Mouse (Mus musculus) kidney, adult 2 months (tissue): ENCODE measurements around the gene Olfr124.

Experiments used
- CTCF ChIP-seq: fragments of 200-500 bp; conservative IDR thresholded peaks from 2 replicates; pipeline ENCODE4 v1.5.1; 2011; ENCODE audit warnings: low read depth, mild to moderate bottlenecking, control low read depth, low read length, moderate library complexity, mixed read lengths; ENCODE audit not compliant: insufficient read depth, insufficient read length
- POLR2A ChIP-seq: fragments of 200-500 bp; IDR thresholded peaks from one replicate; pipeline ENCODE4 v1.6.1; 2011; ENCODE audit warnings: low read depth, low read length, control low read depth

- TF ChIP-seq CTCF: no peak
- TF ChIP-seq POLR2A: no peak
Measured at GRCm38 (mm10) chr17:37847183-37847582, 47.5 kb downstream of the Olfr124 start, which contains the start of gene Olfr126.
